Mouse (Mus musculus): ENCODE measurements around the gene Suds3. TPM values are rescaled to one million over a fixed set of nuclear protein-coding genes. Genes with fewer than 3 reads are reported as not detected.

The Suds3 gene
- total RNA-seq, 2 experiments from 2014 or later, result 52.7 to 54.7 TPM

DNA sequence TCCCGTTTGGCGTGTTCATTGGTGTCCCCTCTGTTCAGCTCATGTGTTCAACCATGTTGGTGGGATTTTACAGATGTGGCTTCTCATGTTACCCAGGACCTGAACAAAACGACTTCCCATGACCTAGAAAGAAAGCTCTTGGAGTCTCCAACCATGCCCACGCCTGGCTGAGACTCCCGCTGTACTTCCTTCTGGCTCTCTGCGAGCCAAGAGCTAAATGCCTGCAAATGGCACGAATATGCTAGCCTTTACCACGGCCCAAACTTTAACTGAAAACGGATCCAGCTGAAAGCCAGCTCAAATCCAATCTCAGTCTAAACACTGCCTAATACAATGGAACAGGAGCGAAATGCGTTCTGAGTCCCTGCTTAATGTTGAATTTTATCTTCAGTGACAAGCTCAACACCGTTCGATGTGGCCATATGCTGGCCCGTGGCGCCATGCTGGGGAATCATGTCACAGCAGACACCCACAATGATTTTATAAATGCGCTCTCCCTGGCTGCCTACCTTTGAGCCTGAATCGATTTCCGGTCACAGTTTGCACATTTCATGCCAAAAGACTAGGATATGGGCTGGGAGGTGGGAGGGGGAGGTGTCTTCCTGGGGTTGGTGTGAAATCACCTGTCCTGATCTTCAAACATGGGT, 55.3 kb downstream of the Suds3 start:
- no peak for DNase-seq (ENCODE audit: low spot score in 2 of 2)

DNA sequence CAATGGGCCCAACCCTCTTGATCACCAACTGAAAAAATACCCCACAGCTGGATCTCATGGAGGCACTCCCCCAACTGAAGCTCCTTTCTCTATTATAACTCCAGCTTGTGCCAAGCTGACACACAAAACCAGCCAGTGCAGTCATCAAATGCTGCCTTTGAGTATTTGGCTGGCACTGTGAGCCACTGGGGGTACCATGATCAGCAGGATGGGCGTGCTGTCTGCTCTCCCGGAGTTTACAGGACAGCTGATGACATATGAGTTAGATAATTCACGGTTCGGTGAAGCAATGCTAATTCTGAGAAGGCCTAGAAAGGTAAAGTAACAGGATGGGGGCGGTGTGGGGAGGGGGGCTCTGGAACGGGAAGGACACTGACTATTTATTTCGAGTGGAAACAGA, 66.0 kb downstream of the Suds3 start:
- DNase-seq (ENCODE audit: low spot score in 2 of 2), result no peak

DNA sequence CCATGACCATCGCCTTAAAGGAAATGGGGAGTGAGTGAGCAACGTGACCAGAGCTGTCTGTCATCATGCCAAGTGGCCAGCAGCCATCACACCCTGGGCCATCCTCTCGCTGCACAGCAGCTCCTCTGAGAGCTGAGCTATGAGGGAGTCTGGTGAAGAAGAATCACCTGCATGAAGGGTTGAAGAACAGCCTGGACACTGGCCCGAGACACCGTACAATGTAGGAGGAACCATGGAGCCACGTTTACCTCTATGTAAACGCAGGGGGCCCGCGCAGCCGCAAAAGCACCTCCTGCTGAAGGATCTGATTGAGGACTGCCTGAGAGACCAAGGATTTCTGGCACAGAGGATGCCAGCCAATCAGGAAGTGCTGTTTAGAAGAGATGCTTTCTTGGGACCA, 70.8 kb downstream of the Suds3 start:
- no peak for DNase-seq (ENCODE audit: low spot score in 2 of 2)

GRCm38 (mm10) chr5:117042661-117043060, 73.3 kb downstream of the Suds3 start:
- DNase-seq (ENCODE audit: low spot score in 2 of 2), result no peak

Other genes with a start within 250 kb of the Suds3 start
- 10 to 100 TPM; 13.7 to 14.7 TPM for gene Taok3, start 4.0 kb upstream of the Suds3 start, total RNA-seq (2021)
- gene Pebp1, start 171.5 kb upstream of the Suds3 start, total RNA-seq (2021), result 100 to 1,000 TPM; 301 to 327 TPM
- gene Vsig10, start 203.0 kb upstream of the Suds3 start, total RNA-seq (2021), result 10 to 100 TPM in 1 of 2 experiments, 1 to 10 TPM in 1; 9.7 to 11.7 TPM
- gene Wsb2, start 241.2 kb upstream of the Suds3 start, total RNA-seq (2021), result 100 to 1,000 TPM in 1 of 2 experiments, 10 to 100 TPM in 1; 95.9 to 107 TPM